Mouse (Mus musculus) forebrain, embryonic 13.5 days (tissue): ENCODE results near the gene Vstm4. TPM values are rescaled to one million over a fixed set of nuclear protein-coding genes. Genes with fewer than 3 reads are reported as not detected.
A peak's percentile ranks its signal among the peaks of the same experiment; 100 is the strongest.

Source experiments
- ATAC-seq: fragments of 200-750 bp; cut with Nextera tagmentation; 2 replicates; pipeline ENCODE4 v1.8.0; 2017
- H3K27ac ChIP-seq: fragments of 300-500 bp; sonication (generic); 2 replicates; pipeline ENCODE4 v1.5.1; 2015; ENCODE audit warnings: inconsistent platforms, mild to moderate bottlenecking, moderate library complexity
- H3K27me3 ChIP-seq: fragments of 300-500 bp; sonication (generic); 2 replicates; pipeline ENCODE4 v1.6.1; 2015; ENCODE audit warnings: mild to moderate bottlenecking, inconsistent platforms
- H3K36me3 ChIP-seq: fragments of 300-500 bp; sonication (generic); 2 replicates; pipeline ENCODE4 v1.6.1; 2015; ENCODE audit warnings: mild to moderate bottlenecking, inconsistent platforms; ENCODE audit not compliant: poor library complexity, severe bottlenecking
- H3K4me1 ChIP-seq: fragments of 300-500 bp; sonication (generic); 2 replicates; pipeline ENCODE4 v1.6.1; 2015; ENCODE audit warnings: inconsistent platforms
- H3K4me2 ChIP-seq: fragments of 300-500 bp; sonication (generic); 2 replicates; pipeline ENCODE4 v1.6.1; 2015; ENCODE audit warnings: inconsistent platforms, mild to moderate bottlenecking, moderate library complexity
- H3K4me3 ChIP-seq: fragments of 300-500 bp; sonication (generic); 2 replicates; pipeline ENCODE4 v1.5.1; 2015; ENCODE audit warnings: mild to moderate bottlenecking, inconsistent platforms
- H3K9ac ChIP-seq: fragments of 300-500 bp; sonication (generic); 2 replicates; pipeline ENCODE4 v1.6.1; 2015; ENCODE audit warnings: mild to moderate bottlenecking, inconsistent platforms
- H3K9me3 ChIP-seq: fragments of 300-500 bp; sonication (generic); replicated peaks from 2 replicates; pipeline ENCODE4 v1.6.1; 2016; ENCODE audit warnings: inconsistent platforms
- WGBS: fragments of 180-500 bp; shearing (Covaris S2); methylation state at CpG from one replicate; pipeline ENCODE4 v1.1.7; 2015; 5-methylcytosine and 5-hydroxymethylcytosine counted together
- polyA plus RNA-seq: library from polyadenylated mRNA; unstranded; fragments of >200 nt; fragmentation: Nextera tagmentation; extraction: Ambion mirVana; gene quantifications from 2 replicates; pipeline ENCODE4 v1.2.1, GENCODE M21; 2015

The Vstm4 gene
- 3.7 and 4.2 TPM in 2 replicates for polyA plus RNA-seq

DNA sequence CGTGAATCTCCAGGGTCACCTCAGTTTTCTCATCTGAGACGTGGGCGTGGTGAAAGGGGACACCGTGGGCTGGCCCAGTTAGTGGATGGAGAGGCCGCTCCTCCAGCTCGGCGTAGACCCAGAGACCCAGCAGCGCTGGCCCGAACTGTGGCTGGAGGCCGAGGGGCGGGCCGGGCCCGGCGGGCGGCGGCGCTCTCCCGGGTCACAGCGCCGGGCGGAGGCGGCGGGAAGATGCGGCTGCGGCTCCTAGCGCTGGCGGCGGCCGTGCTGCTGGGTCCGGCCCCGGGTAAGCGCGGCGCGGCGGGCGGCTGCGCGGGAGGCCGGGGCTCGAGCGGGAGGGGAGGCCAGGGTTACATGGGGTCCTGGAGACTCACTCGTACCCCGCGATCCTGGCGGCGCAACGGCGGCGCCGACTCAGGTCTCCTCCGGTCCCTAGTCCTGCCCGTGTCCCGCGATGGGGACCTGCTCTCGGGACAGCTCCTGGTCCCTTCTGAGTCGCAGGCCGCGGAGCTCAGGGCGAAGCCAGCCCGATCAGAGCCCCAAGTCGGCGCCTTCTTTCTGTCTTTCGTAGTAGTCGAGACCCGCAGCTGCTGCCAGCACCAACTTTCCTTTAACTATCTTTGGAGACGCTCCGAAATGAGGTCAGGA is at the start of gene Vstm4:
Gene Vstm4 (plus strand): TSS at position 76 of the 648 bp plus-strand sequence.
- Histone ChIP-seq H3K4me2 (peak within 1 kb of the TSS; percentile 88), H3K9me3 (no peaks in the 10 kb centered on the region), H3K27ac (no peak within 1 kb of the TSS), H3K4me3 (peak within 1 kb of the TSS; percentile 52), H3K27me3 (peaks cover 17% of the 10 kb centered on the region), H3K9ac (peak within 1 kb of the TSS; percentile 77), H3K4me1 (0 out of 2 replicates have a peak, but pooled peaks cover 5% of the 10 kb centered on the region), H3K36me3 (no peaks in the 10 kb centered on the region)
- WGBS: 1% methylated on average over 43 of the region's 68 CpGs
- ATAC-seq: peak; percentile 81

DNA sequence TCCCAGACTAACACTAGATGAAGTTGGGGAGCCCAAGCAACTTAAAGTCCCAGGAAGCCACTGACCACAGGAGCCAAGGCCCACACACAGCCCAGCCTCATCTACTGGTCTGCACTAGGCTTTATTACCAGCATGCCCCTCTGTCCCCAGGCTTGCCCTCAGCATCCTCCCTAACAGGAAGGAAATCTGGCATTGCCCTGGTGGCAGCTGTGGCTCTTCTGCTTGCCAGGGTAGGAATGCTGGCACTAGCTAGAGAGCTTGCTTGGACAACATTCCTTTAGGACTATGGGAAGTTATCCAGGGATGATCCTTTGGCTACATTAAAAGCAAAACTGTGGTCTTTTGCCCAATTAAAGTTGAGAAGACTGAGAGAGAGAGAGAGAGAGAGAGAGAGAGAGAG is 46.4 kb upstream of the Vstm4 start:
- ATAC-seq: no peak

DNA sequence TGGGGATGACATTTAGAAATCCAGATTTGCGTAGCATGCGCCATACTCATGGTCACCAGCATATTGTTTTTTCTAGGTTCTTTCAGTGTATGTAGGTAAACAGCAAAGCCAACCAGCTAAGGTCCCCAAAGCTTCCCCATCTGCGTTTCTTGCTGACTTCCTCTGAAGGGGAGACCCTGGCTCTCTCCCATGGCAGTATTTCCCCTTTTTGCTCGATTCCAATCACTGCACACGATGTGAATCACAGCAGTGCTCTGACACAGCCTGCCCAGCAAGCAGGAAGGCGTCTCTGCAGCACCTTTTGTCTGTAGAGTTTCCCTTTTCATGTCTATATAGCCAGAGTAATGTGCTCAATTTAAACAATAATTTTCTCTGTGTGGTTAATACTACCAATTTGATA is 44.1 kb upstream of the Vstm4 start:
- Histone ChIP-seq H3K9ac (no peak overlapping the region), H3K9me3 (no peaks in the 10 kb centered on the region), H3K36me3 (no peaks in the 10 kb centered on the region), H3K27me3 (no peaks in the 10 kb centered on the region), H3K27ac (no peak overlapping the region), H3K4me3 (no peak overlapping the region), H3K4me2 (no peak overlapping the region), H3K4me1 (no peaks in the 10 kb centered on the region)
- WGBS: 67% methylated on average over 6 of the region's 6 CpGs
- no peak for ATAC-seq

More for the DNA sequence above, 46.4 kb upstream of the Vstm4 start:
- H3K9ac ChIP-seq: no peak overlapping the region
- no peak overlapping the region for H3K27ac ChIP-seq
- H3K4me3 ChIP-seq: no peak overlapping the region
- no peaks in the 10 kb centered on the region for H3K27me3 ChIP-seq
- no peaks in the 10 kb centered on the region for H3K9me3 ChIP-seq
- no peaks in the 10 kb centered on the region for H3K4me1 ChIP-seq
- H3K4me2 ChIP-seq: no peak overlapping the region
- H3K36me3 ChIP-seq: no peaks in the 10 kb centered on the region

DNA sequence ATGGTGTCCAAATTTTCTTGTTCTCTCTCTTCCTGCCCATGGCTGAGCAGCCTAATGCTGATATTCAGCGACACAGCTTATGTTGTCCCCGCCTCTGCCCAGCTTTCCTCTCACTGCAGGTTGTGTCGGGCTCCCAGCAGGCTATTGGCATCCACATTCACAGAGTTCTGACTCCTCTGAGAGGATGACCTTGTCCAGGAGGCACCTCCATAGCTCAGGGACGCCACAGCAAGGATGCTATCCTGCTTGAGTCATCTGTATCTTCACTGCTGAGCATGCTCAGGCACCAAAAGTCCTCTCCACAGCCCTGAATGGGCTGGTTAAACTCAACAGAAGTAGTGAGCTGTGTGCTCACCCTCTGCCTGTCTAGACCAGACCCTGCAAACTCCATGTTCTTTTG is 41.6 kb upstream of the Vstm4 start:
- 67% methylated on average over 4 of the region's 4 CpGs for WGBS
- no peaks in the 10 kb centered on the region for H3K9me3 ChIP-seq
- no peaks in the 10 kb centered on the region for H3K36me3 ChIP-seq
- ATAC-seq: no peak
- no peak overlapping the region for H3K4me2 ChIP-seq
- H3K27me3 ChIP-seq: no peaks in the 10 kb centered on the region
- no peaks in the 10 kb centered on the region for H3K4me1 ChIP-seq
- no peak overlapping the region for H3K9ac ChIP-seq
- H3K4me3 ChIP-seq: no peak overlapping the region
- H3K27ac ChIP-seq: no peak overlapping the region

DNA sequence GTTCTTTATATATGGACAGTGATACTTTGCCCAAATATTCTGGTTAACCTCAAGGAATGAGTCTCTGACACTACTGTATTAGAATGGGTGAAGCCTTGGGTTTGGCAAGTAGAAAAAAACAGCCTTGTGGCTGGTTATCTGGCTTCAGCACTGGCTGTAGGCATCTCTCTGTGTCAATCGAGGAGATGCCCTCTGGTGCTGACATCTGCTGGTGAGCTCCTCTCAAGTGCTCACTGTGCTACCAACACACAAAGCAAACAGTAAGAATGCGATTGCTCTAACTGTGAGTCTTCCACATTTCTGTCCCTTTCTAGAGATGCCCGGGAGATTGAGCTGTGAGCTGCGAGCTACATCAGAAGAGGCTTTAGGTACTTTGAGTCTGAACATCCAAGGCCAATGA is 40.0 kb upstream of the Vstm4 start:
- Histone ChIP-seq H3K9ac (no peak overlapping the region), H3K27me3 (no peaks in the 10 kb centered on the region), H3K4me3 (no peak overlapping the region), H3K4me2 (no peak overlapping the region), H3K9me3 (no peaks in the 10 kb centered on the region), H3K36me3 (no peaks in the 10 kb centered on the region), H3K4me1 (no peaks in the 10 kb centered on the region), H3K27ac (no peak overlapping the region)
- WGBS: 78% methylated on average over 4 of the region's 4 CpGs
- no peak for ATAC-seq

DNA sequence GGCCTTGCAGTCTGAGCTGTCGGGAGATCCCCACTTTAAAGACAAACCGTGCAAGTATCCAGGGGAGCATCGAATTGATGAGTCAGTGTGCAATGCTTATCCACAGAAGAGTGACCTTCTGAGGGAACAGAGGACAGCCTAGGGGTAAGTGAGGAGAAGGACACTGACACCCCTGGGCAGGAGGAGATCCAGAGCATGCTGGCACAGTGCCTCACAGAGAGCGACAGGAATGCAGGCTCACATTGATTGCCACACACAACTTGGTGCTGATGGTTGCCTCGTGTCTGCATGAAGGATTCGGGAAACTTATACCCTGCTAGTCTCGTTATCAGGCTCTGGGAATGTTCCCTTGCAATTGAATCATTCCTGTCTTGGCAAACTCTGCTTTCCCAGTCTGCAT is 39.3 kb upstream of the Vstm4 start:
- Histone ChIP-seq H3K27me3 (no peaks in the 10 kb centered on the region), H3K9ac (no peak overlapping the region), H3K4me2 (no peak overlapping the region), H3K4me1 (no peaks in the 10 kb centered on the region), H3K9me3 (no peaks in the 10 kb centered on the region), H3K27ac (no peak overlapping the region), H3K36me3 (no peaks in the 10 kb centered on the region), H3K4me3 (no peak overlapping the region)
- whole genome bisulfite sequencing: 64% methylated on average over 7 of the region's 7 CpGs
- ATAC-seq: no peak

DNA sequence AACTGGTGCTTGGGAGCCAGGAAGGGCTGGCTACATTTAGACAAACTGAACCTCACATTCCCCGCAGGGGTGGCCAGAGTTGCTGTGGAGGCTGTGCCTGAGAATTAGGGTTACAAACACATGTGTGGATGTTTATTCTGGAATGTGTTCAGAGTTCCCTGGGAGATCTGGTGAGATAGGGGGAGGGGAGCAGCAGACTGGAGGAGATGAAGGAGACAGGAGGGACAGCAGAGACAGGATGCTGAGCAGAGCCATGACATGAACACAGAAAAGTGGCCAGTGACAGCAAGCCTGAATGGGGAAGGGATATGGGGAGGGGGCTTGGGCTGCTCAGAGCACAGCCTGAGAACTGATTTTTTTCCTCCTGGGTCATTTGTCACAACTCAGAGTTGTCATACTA is 37.3 kb upstream of the Vstm4 start:
- Histone ChIP-seq H3K27me3 (no peaks in the 10 kb centered on the region), H3K9me3 (no peaks in the 10 kb centered on the region), H3K9ac (no peak overlapping the region), H3K4me1 (no peaks in the 10 kb centered on the region), H3K4me3 (no peak overlapping the region), H3K4me2 (no peak overlapping the region), H3K36me3 (no peaks in the 10 kb centered on the region), H3K27ac (no peak overlapping the region)
- 90% methylated on average over 1 of the region's 1 CpGs for WGBS
- no peak for ATAC-seq

DNA sequence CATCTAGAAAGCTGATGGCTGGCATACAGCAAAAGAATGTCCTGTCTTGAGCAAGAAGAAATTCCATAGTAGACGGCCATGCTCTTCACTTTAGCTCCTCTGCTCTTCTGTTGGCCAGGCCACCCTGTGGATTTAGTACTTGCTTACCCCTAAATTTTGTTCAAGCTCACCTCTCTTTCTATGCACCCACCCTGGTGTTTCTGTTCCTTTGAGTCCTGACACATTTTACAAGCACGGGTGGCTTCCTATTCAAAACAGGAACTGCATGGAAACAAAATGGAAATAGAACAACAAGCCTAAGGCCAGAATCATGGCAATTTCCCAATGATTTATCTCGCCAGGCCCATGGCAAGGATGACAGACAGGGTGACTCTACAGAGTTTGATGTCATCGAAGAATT is 33.7 kb upstream of the Vstm4 start:
- 90% methylated on average over 4 of the region's 4 CpGs for WGBS
- Histone ChIP-seq H3K27me3 (no peaks in the 10 kb centered on the region), H3K9ac (no peak overlapping the region)

DNA sequence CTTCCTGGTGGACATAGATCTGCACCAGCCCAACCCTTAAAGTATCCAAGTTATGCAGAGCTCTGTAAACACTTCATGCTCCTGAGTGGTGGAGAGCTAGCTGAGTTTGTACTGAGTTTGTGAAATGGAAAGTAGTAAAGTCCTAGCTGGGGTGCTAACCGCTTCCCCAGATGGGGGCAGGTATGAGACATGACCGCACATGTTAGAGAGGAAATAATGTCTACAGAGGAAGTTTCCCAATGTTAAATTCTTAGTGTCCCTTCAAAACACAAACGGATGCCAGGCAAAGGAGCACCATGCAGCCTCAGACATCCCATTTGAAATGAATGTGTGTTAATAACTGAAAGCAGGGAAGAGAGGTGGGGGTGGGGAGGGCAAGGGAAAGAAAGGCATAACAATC is 32.7 kb upstream of the Vstm4 start:
- WGBS: 93% methylated on average over 3 of the region's 3 CpGs
- H3K36me3 ChIP-seq: no peaks in the 10 kb centered on the region
- H3K4me2 ChIP-seq: no peak overlapping the region
- H3K9ac ChIP-seq: no peak overlapping the region
- H3K4me1 ChIP-seq: peaks cover 8% of the 10 kb centered on the region
- ATAC-seq: no peak
- no peaks in the 10 kb centered on the region for H3K27me3 ChIP-seq
- H3K9me3 ChIP-seq: no peaks in the 10 kb centered on the region
- no peak overlapping the region for H3K27ac ChIP-seq
- no peak overlapping the region for H3K4me3 ChIP-seq

More for the DNA sequence above, 33.7 kb upstream of the Vstm4 start:
- H3K4me1 ChIP-seq: peaks cover 8% of the 10 kb centered on the region
- H3K36me3 ChIP-seq: no peaks in the 10 kb centered on the region
- H3K27ac ChIP-seq: no peak overlapping the region
- ATAC-seq: no peak
- no peak overlapping the region for H3K4me3 ChIP-seq
- no peak overlapping the region for H3K4me2 ChIP-seq
- H3K9me3 ChIP-seq: no peaks in the 10 kb centered on the region

DNA sequence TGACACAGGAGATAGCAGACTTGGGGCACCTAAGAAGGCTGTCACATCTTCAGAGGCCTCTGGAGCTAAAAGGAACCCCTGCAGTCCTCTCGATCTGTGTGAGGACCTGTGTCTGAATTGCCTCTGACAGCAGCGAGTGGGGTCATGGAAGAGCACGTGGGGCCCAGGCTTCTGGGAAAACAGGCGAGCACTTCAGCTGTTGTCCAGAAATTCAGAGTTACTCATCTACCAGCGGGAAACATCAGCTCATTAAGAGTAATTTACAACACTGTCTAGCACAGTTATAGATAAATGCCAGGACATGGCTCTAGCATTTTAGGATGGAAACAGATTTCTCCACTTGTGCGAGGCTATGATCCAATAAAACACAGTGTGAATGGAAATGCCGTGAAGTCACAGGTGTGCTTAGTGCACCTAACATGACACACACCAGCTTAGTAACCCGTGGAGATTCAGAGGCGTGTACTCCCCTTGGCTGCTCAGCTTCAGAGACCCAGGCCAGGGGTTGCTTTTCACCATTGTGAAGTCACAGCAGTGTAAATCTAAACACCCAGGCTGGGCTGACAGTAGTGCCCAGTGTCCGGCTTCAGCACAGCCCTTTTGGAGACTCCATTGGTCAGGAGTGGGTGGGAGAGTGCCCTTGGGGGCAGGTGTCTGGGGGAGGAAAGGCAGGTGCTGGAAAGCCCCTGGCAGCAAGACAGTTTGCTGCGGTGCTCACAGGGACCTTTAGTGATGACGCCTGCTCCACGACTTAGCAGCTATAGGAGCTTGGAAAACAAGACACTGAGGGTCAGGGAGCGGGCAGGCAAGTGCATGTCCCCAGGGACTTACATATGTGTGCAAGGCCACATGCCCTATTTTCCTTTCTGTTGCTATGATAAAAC is 32.0 kb upstream of the Vstm4 start:
- H3K4me2 ChIP-seq: no peak overlapping the region
- H3K4me1 ChIP-seq: peaks cover 8% of the 10 kb centered on the region
- no peak overlapping the region for H3K27ac ChIP-seq
- no peak for ATAC-seq
- no peaks in the 10 kb centered on the region for H3K27me3 ChIP-seq
- no peak overlapping the region for H3K9ac ChIP-seq
- H3K4me3 ChIP-seq: no peak overlapping the region
- WGBS: 65% methylated on average over 14 of the region's 14 CpGs
- no peaks in the 10 kb centered on the region for H3K9me3 ChIP-seq
- no peaks in the 10 kb centered on the region for H3K36me3 ChIP-seq

DNA sequence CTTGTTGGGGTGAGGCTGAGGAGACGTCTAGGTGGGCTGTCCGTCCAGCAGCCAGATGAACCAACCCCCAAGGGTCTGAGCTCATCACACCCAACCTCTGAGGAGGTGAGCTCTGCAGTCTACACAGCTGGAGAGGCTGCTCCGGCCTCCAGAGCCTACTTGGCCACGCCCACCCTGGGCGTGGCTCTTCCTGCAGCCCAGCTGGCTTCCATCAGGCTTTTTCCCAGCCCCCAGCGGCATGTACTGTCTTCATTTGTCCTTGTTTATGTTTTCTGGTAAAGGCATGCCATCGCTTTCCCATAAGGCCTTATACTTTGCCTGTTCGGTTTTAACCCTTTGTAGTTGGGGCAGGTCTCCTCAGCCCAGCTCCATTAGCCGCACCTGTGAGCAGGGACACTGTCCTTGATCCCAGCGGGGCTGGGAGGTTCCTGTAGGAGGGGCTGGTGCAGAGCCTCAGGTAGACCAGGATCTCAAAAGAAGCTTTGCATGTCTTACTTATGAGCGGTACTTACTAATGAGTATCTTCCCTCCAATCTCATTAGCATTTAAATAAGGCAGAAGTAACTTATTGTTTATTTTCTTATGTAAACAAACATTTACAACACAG is 31.0 kb upstream of the Vstm4 start:
- Histone ChIP-seq H3K27me3 (no peaks in the 10 kb centered on the region), H3K9ac (no peak overlapping the region), H3K4me3 (no peak overlapping the region), H3K36me3 (no peaks in the 10 kb centered on the region), H3K4me1 (peaks cover 8% of the 10 kb centered on the region), H3K9me3 (no peaks in the 10 kb centered on the region), H3K4me2 (peak overlapping the region; percentile 29), H3K27ac (no peak overlapping the region)
- WGBS: 7% methylated on average over 11 of the region's 11 CpGs
- peak; percentile 57 for ATAC-seq

DNA sequence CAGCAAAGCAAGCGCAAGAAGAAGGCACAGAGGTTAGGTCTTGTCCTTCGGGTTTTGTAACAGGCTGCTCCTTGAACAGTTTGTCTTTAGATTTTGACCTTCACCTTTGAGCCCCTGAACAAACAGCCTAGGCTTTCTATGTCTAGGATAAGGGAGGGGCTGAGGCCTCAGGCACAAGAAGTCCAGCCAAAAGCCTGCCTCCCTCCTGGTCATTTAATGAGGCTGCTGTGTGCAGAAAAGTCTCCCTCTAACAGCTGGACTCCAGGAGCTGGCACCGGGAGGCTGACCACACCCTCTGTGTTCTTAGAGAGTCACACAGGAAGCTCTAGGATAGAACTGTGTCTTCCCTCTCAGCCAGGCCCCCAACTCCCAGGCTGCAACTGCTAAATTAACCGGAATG is 29.4 kb upstream of the Vstm4 start:
- Histone ChIP-seq H3K9ac (no peak overlapping the region), H3K4me1 (peaks cover 8% of the 10 kb centered on the region), H3K4me2 (no peak overlapping the region), H3K27me3 (no peaks in the 10 kb centered on the region), H3K4me3 (no peak overlapping the region), H3K27ac (no peak overlapping the region), H3K9me3 (no peaks in the 10 kb centered on the region), H3K36me3 (no peaks in the 10 kb centered on the region)
- 68% methylated on average over 4 of the region's 4 CpGs for WGBS
- no peak for ATAC-seq
